In genomic region chr2:132264266-132264710, GRCm38 (mm10) we compare ENCODE assay signal across 8 mouse cellular contexts. TPM values are rescaled to one million over a fixed set of nuclear protein-coding genes. Genes with fewer than 3 reads are reported as not detected.
DNase-seq lines count a peak whose midpoint lies in the region; ATAC-seq and TF ChIP-seq lines count a peak whose summit lies in the region.

No protein-coding gene starts in this region.

- peak overlapping the region; percentile 94; the same call in 1 of the 2 replicates for H3K9ac ChIP-seq in embryonic facial prominence, embryonic 12.5 days
- peak overlapping the region; percentile 86 for H3K9ac ChIP-seq in intestine, embryonic 16.5 days (ENCODE audit: low read depth, low read length)
- peak overlapping the region; percentile 90 for H3K9ac ChIP-seq in midbrain, postnatal 0 days (replicated peaks; ENCODE audit: low read length, poor library complexity, severe bottlenecking)

- WGBS in embryonic facial prominence, embryonic 12.5 days = 16% methylated on average over 6 of the region's 6 CpGs
- 18% methylated on average over 6 of the region's 6 CpGs for WGBS in intestine, embryonic 16.5 days
- WGBS in midbrain, postnatal 0 days = 13% methylated on average over 6 of the region's 6 CpGs

- no peaks in the 10 kb centered on the region for H3K36me3 ChIP-seq in embryonic facial prominence, embryonic 12.5 days
- H3K36me3 ChIP-seq in intestine, embryonic 16.5 days (ENCODE audit: control insufficient read depth, insufficient read depth, low read length) = no peaks in the 10 kb centered on the region
- H3K36me3 ChIP-seq in midbrain, postnatal 0 days (ENCODE audit: insufficient read depth, low read length) = no peaks in the 10 kb centered on the region

- no peak for DNase-seq in layer of hippocampus, adult 2 months (ENCODE audit: low spot score in 2 of 2)
- no peak for DNase-seq in layer of hippocampus, adult 9-10 months (ENCODE audit: low spot score)
- DNase-seq in midbrain, postnatal 0 days (ENCODE audit: low spot score) = no peak
- DNase-seq in T-cell, adult 2 months (ENCODE audit: low spot score) = no peak
- no peak for DNase-seq in urinary bladder, postnatal 4 days (ENCODE audit: low spot score in 2 of 2)
- DNase-seq in right cerebral cortex, adult 2 months (ENCODE audit: low spot score in 2 of 2) = no peak

- H3K4me2 ChIP-seq in embryonic facial prominence, embryonic 12.5 days (replicated peaks) = peak overlapping the region; percentile 72
- peak overlapping the region; percentile 72 for H3K4me2 ChIP-seq in intestine, embryonic 16.5 days (ENCODE audit: low read depth, low read length)
- peak overlapping the region; percentile 67 for H3K4me2 ChIP-seq in midbrain, postnatal 0 days (ENCODE audit: low read depth, low read length, poor library complexity, severe bottlenecking)

- H3K9me3 ChIP-seq in embryonic facial prominence, embryonic 12.5 days = no peaks in the 10 kb centered on the region
- H3K9me3 ChIP-seq in intestine, embryonic 16.5 days (ENCODE audit: control insufficient read depth, low read length) = no peaks in the 10 kb centered on the region
- no peaks in the 10 kb centered on the region for H3K9me3 ChIP-seq in midbrain, postnatal 0 days (ENCODE audit: low read length)

- no peak for TF ChIP-seq CTCF in layer of hippocampus, adult 2 months (conservative IDR thresholded peaks at IDR 0.05)
- no peak for TF ChIP-seq CTCF in midbrain, postnatal 0 days (IDR thresholded peaks at IDR 0.05)

- no peaks in the 10 kb centered on the region for H3K27me3 ChIP-seq in embryonic facial prominence, embryonic 12.5 days
- no peaks in the 10 kb centered on the region for H3K27me3 ChIP-seq in intestine, embryonic 16.5 days (replicated peaks; ENCODE audit: control insufficient read depth, insufficient read depth, low read length)
- no peaks in the 10 kb centered on the region for H3K27me3 ChIP-seq in midbrain, postnatal 0 days (ENCODE audit: insufficient read depth, low read length)

- H3K4me3 ChIP-seq in layer of hippocampus, adult 2 months = peak overlapping the region; percentile 97
- peak overlapping the region; percentile 91 for H3K4me3 ChIP-seq in embryonic facial prominence, embryonic 12.5 days
- H3K4me3 ChIP-seq in intestine, embryonic 16.5 days (ENCODE audit: low read length) = peak overlapping the region; percentile 90
- peak overlapping the region; percentile 98 for H3K4me3 ChIP-seq in midbrain, postnatal 0 days (ENCODE audit: low read depth, low read length)

- peaks cover 8% of the 10 kb centered on the region for H3K4me1 ChIP-seq in embryonic facial prominence, embryonic 12.5 days
- H3K4me1 ChIP-seq in intestine, embryonic 16.5 days (ENCODE audit: control insufficient read depth, insufficient read depth, low read length) = peaks cover 6% of the 10 kb centered on the region; the same call in 1 of the 2 replicates
- peaks cover 6% of the 10 kb centered on the region for H3K4me1 ChIP-seq in midbrain, postnatal 0 days (ENCODE audit: insufficient read depth, low read length)

- H3K27ac ChIP-seq in layer of hippocampus, adult 2 months = peak overlapping the region; percentile 96
- H3K27ac ChIP-seq in embryonic facial prominence, embryonic 12.5 days = no peak overlapping the region
- 0 out of 2 replicates have a peak overlapping the region, but pooled peaks have one; percentile 74 for H3K27ac ChIP-seq in intestine, embryonic 16.5 days (ENCODE audit: low read length)
- H3K27ac ChIP-seq in midbrain, postnatal 0 days (ENCODE audit: low read depth, low read length) = peak overlapping the region; percentile 79

- no peak for ATAC-seq in embryonic facial prominence, embryonic 12.5 days (ENCODE audit: insufficient number of reproducible peaks, insufficient read depth, low FRiP score, low TSS enrichment)
- no peak for ATAC-seq in intestine, embryonic 16.5 days
- no peak for ATAC-seq in midbrain, postnatal 0 days (ENCODE audit: low FRiP score)

RNA-seq across cellular contexts. Expression of gene Cds2, which starts 1.3 kb away (rescaled TPM):
- total RNA-seq in layer of hippocampus, adult 2 months (2021) = 100 to 1,000 TPM; 257 to 258 TPM
- polyA plus RNA-seq in embryonic facial prominence, embryonic 12.5 days (2016; fragmentation: Nextera tagmentation; extraction: Ambion mirVana) = 30.1 and 32.7 TPM in 2 replicates
- polyA plus RNA-seq in intestine, embryonic 16.5 days (2015; fragmentation: Nextera tagmentation; extraction: Ambion mirVana) = 17.4 and 20.5 TPM in 2 replicates
- total RNA-seq in midbrain, postnatal 0 days (2014; rRNA removed) = 135 and 142 TPM in 2 replicates
- polyA plus RNA-seq in midbrain, postnatal 0 days (2015; fragmentation: Nextera tagmentation; extraction: Ambion mirVana) = 32.6 and 33.3 TPM in 2 replicates

RNA-seq across cellular contexts. Expression of gene Pcna, which starts 11.2 kb away (rescaled TPM):
- 10 to 100 TPM; 47.2 to 51.9 TPM for total RNA-seq in layer of hippocampus, adult 2 months (2021)
- 259 and 261 TPM in 2 replicates for polyA plus RNA-seq in embryonic facial prominence, embryonic 12.5 days (2016; fragmentation: Nextera tagmentation; extraction: Ambion mirVana)
- polyA plus RNA-seq in intestine, embryonic 16.5 days (2015; fragmentation: Nextera tagmentation; extraction: Ambion mirVana) = 189 and 217 TPM in 2 replicates
- total RNA-seq in midbrain, postnatal 0 days (2014; rRNA removed) = 111 and 118 TPM in 2 replicates
- 90.8 and 91.0 TPM in 2 replicates for polyA plus RNA-seq in midbrain, postnatal 0 days (2015; fragmentation: Nextera tagmentation; extraction: Ambion mirVana)

RNA-seq across cellular contexts. Expression of gene Tmem230, which starts 16.7 kb away (rescaled TPM):
- 10 to 100 TPM; 30.3 to 32.9 TPM for total RNA-seq in layer of hippocampus, adult 2 months (2021)
- 47.6 and 54.8 TPM in 2 replicates for polyA plus RNA-seq in embryonic facial prominence, embryonic 12.5 days (2016; fragmentation: Nextera tagmentation; extraction: Ambion mirVana)
- polyA plus RNA-seq in intestine, embryonic 16.5 days (2015; fragmentation: Nextera tagmentation; extraction: Ambion mirVana) = 46.1 and 48.4 TPM in 2 replicates
- total RNA-seq in midbrain, postnatal 0 days (2014; rRNA removed) = 42.0 and 59.5 TPM in 2 replicates
- 38.3 and 40.1 TPM in 2 replicates for polyA plus RNA-seq in midbrain, postnatal 0 days (2015; fragmentation: Nextera tagmentation; extraction: Ambion mirVana)
